Mouse (Mus musculus): ENCODE measurements around the gene Ptpra.
A peak's percentile ranks its signal among the peaks of the same experiment; 100 is the strongest.
"Not testable (repeated sequence)": the region's sequence is repeated elsewhere in the genome, so short reads cannot be mapped to it uniquely, and the experiment has no call there.

The Ptpra gene

GRCm38 (mm10) chr2:130546957-130547356 is 96.9 kb downstream of the Ptpra start:
- no peak for DNase-seq (ENCODE audit: low read depth in 2 of 2, low spot score in 2 of 2)

GRCm38 (mm10) chr2:130554841-130555240 is 104.8 kb downstream of the Ptpra start:
- no peak for DNase-seq (ENCODE audit: low read depth in 2 of 2, low spot score in 2 of 2)

- no peak for DNase-seq (ENCODE audit: low read depth in 2 of 2, low spot score in 2 of 2)
Measured at GRCm38 (mm10) chr2:130556292-130556691, 106.2 kb downstream of the Ptpra start.

GRCm38 (mm10) chr2:130557462-130557861 is 107.4 kb downstream of the Ptpra start:
- no peak for DNase-seq (ENCODE audit: low read depth in 2 of 2, low spot score in 2 of 2)

GRCm38 (mm10) chr2:130558015-130558414 is 107.9 kb downstream of the Ptpra start:
- no peak for DNase-seq (ENCODE audit: low read depth in 2 of 2, low spot score in 2 of 2)

- peak; percentile 81 to 83 for DNase-seq (ENCODE audit: low read depth in 2 of 2, low spot score in 2 of 2)
Measured at GRCm38 (mm10) chr2:130563212-130564055, 113.4 kb downstream of the Ptpra start, which contains the start of gene Mrps26. TSS of gene Mrps26 (plus strand) at chr2:130563742.

GRCm38 (mm10) chr2:130564063-130564462 is 114.0 kb downstream of the Ptpra start:
- DNase-seq (ENCODE audit: low read depth in 2 of 2, low spot score in 2 of 2): peak in 1 of 2 experiments; percentile 16

- no peak for DNase-seq (ENCODE audit: low read depth in 2 of 2, low spot score in 2 of 2)
Measured at GRCm38 (mm10) chr2:130564983-130565382, 114.9 kb downstream of the Ptpra start.

GRCm38 (mm10) chr2:130568921-130569320 is 118.8 kb downstream of the Ptpra start:
- DNase-seq (ENCODE audit: low read depth in 2 of 2, low spot score in 2 of 2): no peak

- DNase-seq (ENCODE audit: low read depth in 2 of 2, low spot score in 2 of 2): no peak
Measured at GRCm38 (mm10) chr2:130569926-130570325, 119.8 kb downstream of the Ptpra start.

GRCm38 (mm10) chr2:130574960-130575359 is 124.9 kb downstream of the Ptpra start:
- no peak for DNase-seq (ENCODE audit: low read depth in 2 of 2, low spot score in 2 of 2)

GRCm38 (mm10) chr2:130575873-130576272 is 125.8 kb downstream of the Ptpra start, which contains the start of gene Oxt:
TSS of gene Oxt (plus strand) at chr2:130576173.
- no peak for DNase-seq (ENCODE audit: low read depth in 2 of 2, low spot score in 2 of 2)

- not testable (repeated sequence) for DNase-seq (ENCODE audit: low read depth in 2 of 2, low spot score in 2 of 2)
Measured at GRCm38 (mm10) chr2:130576564-130576963, 126.5 kb downstream of the Ptpra start.

- DNase-seq (ENCODE audit: low read depth in 2 of 2, low spot score in 2 of 2): no peak
Measured at GRCm38 (mm10) chr2:130577021-130577420, 126.9 kb downstream of the Ptpra start.

GRCm38 (mm10) chr2:130577632-130578031 is 127.6 kb downstream of the Ptpra start:
- DNase-seq (ENCODE audit: low read depth in 2 of 2, low spot score in 2 of 2): peak; percentile 32 to 51

GRCm38 (mm10) chr2:130578148-130578547 is 128.1 kb downstream of the Ptpra start:
- DNase-seq (ENCODE audit: low read depth in 2 of 2, low spot score in 2 of 2): peak; percentile 42 to 73

- DNase-seq (ENCODE audit: low read depth in 2 of 2, low spot score in 2 of 2): no peak
Measured at GRCm38 (mm10) chr2:130579791-130580190, 129.7 kb downstream of the Ptpra start.

GRCm38 (mm10) chr2:130581201-130581600 is 131.1 kb downstream of the Ptpra start:
- no peak for DNase-seq (ENCODE audit: low read depth in 2 of 2, low spot score in 2 of 2)

GRCm38 (mm10) chr2:130582552-130582951 is 132.5 kb downstream of the Ptpra start, which contains the start of gene Avp:
TSS of gene Avp (minus strand) at chr2:130582554.
- no peak for DNase-seq (ENCODE audit: low read depth in 2 of 2, low spot score in 2 of 2)

GRCm38 (mm10) chr2:130583902-130584560 is 134.0 kb downstream of the Ptpra start:
- DNase-seq (ENCODE audit: low read depth in 2 of 2, low spot score in 2 of 2): no peak

- no peak for DNase-seq (ENCODE audit: low read depth in 2 of 2, low spot score in 2 of 2)
Measured at GRCm38 (mm10) chr2:130586016-130586415, 135.9 kb downstream of the Ptpra start.

- no peak for DNase-seq (ENCODE audit: low read depth in 2 of 2, low spot score in 2 of 2)
Measured at GRCm38 (mm10) chr2:130588373-130588772, 138.3 kb downstream of the Ptpra start.

Data from CD8-positive naive resting alpha-beta T cell, adult 2 months (primary cell).